Mouse (Mus musculus) ES-E14 (cell line): ENCODE results near the gene Oas1g.

Source experiments
- CHD2 ChIP-seq: IDR thresholded peaks from 2 replicates; pipeline ENCODE4 v1.6.1; 2014; ENCODE audit warnings: mild to moderate bottlenecking, low read depth, low read length, inconsistent platforms
- HCFC1 ChIP-seq: IDR thresholded peaks from 2 replicates; pipeline ENCODE4 v1.6.1; 2012; ENCODE audit warnings: low read length, inconsistent platforms, borderline replicate concordance; ENCODE audit not compliant: insufficient read depth
- MAFK ChIP-seq: IDR thresholded peaks from 2 replicates; pipeline ENCODE4 v1.6.1; 2014; ENCODE audit warnings: mild to moderate bottlenecking, low read depth, low read length, inconsistent platforms; ENCODE audit not compliant: insufficient read depth
- ZC3H11A ChIP-seq: IDR thresholded peaks from 2 replicates; pipeline ENCODE4 v1.6.1; 2012; ENCODE audit warnings: low read depth, mild to moderate bottlenecking, inconsistent platforms, low read length, borderline replicate concordance
- ZNF384 ChIP-seq: IDR thresholded peaks from 2 replicates; pipeline ENCODE4 v1.6.1; 2012; ENCODE audit warnings: low read depth, low read length, inconsistent platforms

DNA sequence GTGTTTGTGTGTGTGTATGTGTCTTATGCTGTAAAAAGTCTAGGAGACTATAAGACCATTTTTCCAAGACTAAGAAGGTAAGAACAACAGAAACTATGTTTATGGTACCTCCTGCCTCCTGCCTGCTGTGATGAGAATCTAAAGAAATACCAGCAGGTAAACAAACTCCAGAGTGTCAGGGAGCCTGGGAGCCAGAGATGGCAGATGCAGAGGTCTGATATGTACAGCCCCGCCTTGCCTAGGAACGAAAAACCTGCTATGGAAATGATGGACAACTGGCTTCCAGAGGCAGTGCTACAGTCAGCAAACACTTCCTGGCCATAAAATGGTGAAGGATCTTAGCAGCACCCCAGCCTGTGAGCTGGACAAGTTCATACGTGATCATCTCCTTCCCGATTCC, 40.3 kb downstream of the Oas1g start, which contains the start of gene Oas1f:
- TF ChIP-seq HCFC1 = no peak
- no peak for TF ChIP-seq ZC3H11A
- TF ChIP-seq CHD2 = no peak
- TF ChIP-seq ZNF384 = no peak
- TF ChIP-seq MAFK = no peak
